Mouse (Mus musculus) forebrain, embryonic 16.5 days (tissue): ENCODE data around the gene Sh3bp5. TPM values are rescaled to one million over a fixed set of nuclear protein-coding genes. Genes with fewer than 3 reads are reported as not detected.

Experiments used
- ATAC-seq: fragments of 200-750 bp; cut with Nextera tagmentation; 2 replicates; pipeline ENCODE4 v1.8.0; 2017; ENCODE audit warnings: mild to moderate bottlenecking, moderate library complexity
- H3K27ac ChIP-seq: fragments of 300-500 bp; sonication (generic); 2 replicates; pipeline ENCODE4 v1.5.1; 2014; ENCODE audit warnings: low read length, control low read depth
- H3K27me3 ChIP-seq: fragments of 300-500 bp; sonication (generic); replicated peaks from 2 replicates; pipeline ENCODE4 v1.6.1; 2014; ENCODE audit warnings: low read length; ENCODE audit not compliant: control insufficient read depth, insufficient read depth
- H3K36me3 ChIP-seq: fragments of 300-500 bp; sonication (generic); 2 replicates; pipeline ENCODE4 v1.6.1; 2014; ENCODE audit not compliant: control insufficient read depth, insufficient read depth
- H3K4me1 ChIP-seq: fragments of 300-500 bp; sonication (generic); replicated peaks from 2 replicates; pipeline ENCODE4 v1.6.1; 2014; ENCODE audit warnings: low read length; ENCODE audit not compliant: control insufficient read depth, insufficient read depth
- H3K4me2 ChIP-seq: fragments of 300-500 bp; sonication (generic); 2 replicates; pipeline ENCODE4 v1.6.1; 2014; ENCODE audit warnings: mild to moderate bottlenecking, low read length, control low read depth
- H3K4me3 ChIP-seq: fragments of 300-500 bp; sonication (generic); replicated peaks from 2 replicates; pipeline ENCODE4 v1.5.1; 2014; ENCODE audit warnings: mild to moderate bottlenecking, low read length, control low read depth
- H3K9ac ChIP-seq: fragments of 300-500 bp; sonication (generic); replicated peaks from 2 replicates; pipeline ENCODE4 v1.6.1; 2014; ENCODE audit warnings: low read depth, low read length, control low read depth
- H3K9me3 ChIP-seq: fragments of 300-500 bp; sonication (generic); 2 replicates; pipeline ENCODE4 v1.6.1; 2016; ENCODE audit warnings: low read length; ENCODE audit not compliant: control insufficient read depth
- WGBS: fragments of 180-500 bp; shearing (Covaris S2); extraction: QIAGEN DNeasy Blood & Tissue Kit; methylation state at CpG from one replicate; pipeline ENCODE4 v1.1.7; 2014; 5-methylcytosine and 5-hydroxymethylcytosine counted together
- polyA plus RNA-seq: library from polyadenylated mRNA; unstranded; fragments of >200 nt; fragmentation: Nextera tagmentation; extraction: Ambion mirVana; gene quantifications from 2 replicates; pipeline ENCODE4 v1.2.1, GENCODE M21; 2015

Sh3bp5 gene
- polyA plus RNA-seq, 1 experiment from 2014 or later: 128 TPM

DNA sequence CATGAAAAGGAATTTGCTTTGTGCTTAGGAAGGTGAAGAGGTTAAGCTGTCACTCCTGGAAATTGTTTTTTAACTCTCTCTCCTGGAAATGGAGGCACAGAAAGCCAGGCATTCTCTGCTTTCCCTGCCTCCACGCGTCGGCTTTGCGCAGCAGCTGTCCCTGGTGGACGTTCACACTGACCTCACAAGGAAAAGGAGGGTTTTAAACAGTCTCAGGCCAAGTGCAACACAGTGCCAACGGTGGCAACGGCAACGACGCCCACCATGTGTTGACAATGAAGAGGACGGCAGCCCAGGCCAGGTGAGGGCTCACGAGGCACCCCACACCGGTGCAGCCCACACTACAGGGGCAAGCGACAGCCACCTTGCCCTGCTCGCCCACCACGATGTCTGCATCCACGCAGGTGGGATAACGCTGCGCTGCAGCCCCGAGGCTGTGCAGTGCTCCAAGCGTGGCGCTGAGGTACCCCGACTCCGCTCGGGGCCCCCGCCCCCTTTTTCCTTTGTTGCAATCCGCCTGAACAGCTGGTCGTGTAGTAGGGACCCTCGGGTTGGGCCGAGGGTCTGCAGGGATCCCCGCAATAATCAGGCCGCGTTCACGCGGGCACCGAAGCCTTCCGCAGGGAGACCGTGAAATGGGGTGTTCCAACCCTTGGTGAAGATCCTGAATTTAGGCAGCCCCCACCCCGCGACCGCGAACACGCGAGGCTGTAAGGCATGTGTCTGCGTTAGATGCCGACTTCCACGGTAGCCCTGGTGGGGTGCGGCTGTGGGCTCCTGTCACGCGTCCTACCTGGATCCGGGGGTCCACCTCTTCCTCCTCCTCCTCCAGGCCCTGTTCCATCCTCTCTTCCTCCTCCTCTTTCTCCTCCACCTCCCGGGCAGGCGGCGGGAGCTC, 611 bp downstream of the Sh3bp5 start:
- Histone ChIP-seq H3K4me3 (peak overlapping the region; percentile 82), H3K27ac (peak overlapping the region; percentile 94), H3K27me3 (no peaks in the 10 kb centered on the region), H3K9me3 (no peaks in the 10 kb centered on the region), H3K9ac (peak overlapping the region; percentile 94), H3K4me1 (peaks cover 28% of the 10 kb centered on the region), H3K4me2 (peak overlapping the region; percentile 58), H3K36me3 (no peaks in the 10 kb centered on the region; the same call in 1 of the 2 replicates)
- under 1% methylated on average over 53 of the region's 53 CpGs for WGBS
- peak; percentile 67 for ATAC-seq

- no peak overlapping the region for H3K27ac ChIP-seq
- peak overlapping the region; percentile 58 for H3K4me2 ChIP-seq
- H3K4me1 ChIP-seq: peaks cover 28% of the 10 kb centered on the region
- H3K9me3 ChIP-seq: no peaks in the 10 kb centered on the region
- H3K4me3 ChIP-seq: peak overlapping the region; percentile 82
- 62% methylated on average over 5 of the region's 5 CpGs for WGBS
- no peak for ATAC-seq
- H3K9ac ChIP-seq: peak overlapping the region; percentile 36; the same call in 1 of the 2 replicates
- no peaks in the 10 kb centered on the region for H3K27me3 ChIP-seq
- peaks cover 3% of the 10 kb centered on the region for H3K36me3 ChIP-seq
Measured at GRCm38 (mm10) chr14:31434426-31434825, 1.5 kb downstream of the Sh3bp5 start.

GRCm38 (mm10) chr14:31433851-31434360, 2.0 kb downstream of the Sh3bp5 start:
- Histone ChIP-seq H3K4me3 (peak overlapping the region; percentile 82), H3K4me2 (peak overlapping the region; percentile 58), H3K27ac (no peak overlapping the region), H3K9ac (0 out of 2 replicates have a peak overlapping the region, but pooled peaks have one; percentile 36), H3K9me3 (no peaks in the 10 kb centered on the region), H3K36me3 (peaks cover 3% of the 10 kb centered on the region), H3K4me1 (peaks cover 32% of the 10 kb centered on the region), H3K27me3 (no peaks in the 10 kb centered on the region)
- ATAC-seq: no peak
- 45% methylated on average over 7 of the region's 7 CpGs for WGBS

- Histone ChIP-seq H3K9me3 (no peaks in the 10 kb centered on the region), H3K9ac (no peak overlapping the region), H3K36me3 (peaks cover 3% of the 10 kb centered on the region), H3K4me3 (no peak overlapping the region), H3K27me3 (no peaks in the 10 kb centered on the region), H3K4me1 (peaks cover 39% of the 10 kb centered on the region), H3K4me2 (no peak overlapping the region), H3K27ac (no peak overlapping the region)
- no peak for ATAC-seq
- 76% methylated on average over 5 of the region's 5 CpGs for WGBS
Measured at GRCm38 (mm10) chr14:31433126-31433525, 2.8 kb downstream of the Sh3bp5 start.

DNA sequence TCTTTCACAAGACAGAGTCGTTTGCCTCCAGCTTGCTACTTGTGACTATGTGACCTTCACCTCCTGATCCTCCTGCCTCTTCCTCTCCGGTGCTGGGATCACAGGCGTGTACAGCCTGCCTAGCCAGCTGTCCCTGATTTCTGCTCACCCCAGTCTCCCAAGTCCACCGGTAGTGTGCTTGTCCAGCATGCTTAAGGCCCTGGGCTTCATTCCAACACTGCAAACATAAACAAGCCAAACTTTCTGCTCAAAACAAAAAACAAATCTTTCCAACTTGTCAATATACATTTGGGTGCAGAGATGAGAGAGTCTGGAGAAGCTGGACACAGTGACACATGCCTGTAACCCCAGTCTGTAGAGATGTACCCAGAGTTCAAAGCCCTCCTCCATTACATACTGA, 3.5 kb downstream of the Sh3bp5 start:
- ATAC-seq: no peak
- peaks cover 3% of the 10 kb centered on the region for H3K36me3 ChIP-seq
- no peak overlapping the region for H3K27ac ChIP-seq
- WGBS: 78% methylated on average over 4 of the region's 4 CpGs
- H3K9me3 ChIP-seq: no peaks in the 10 kb centered on the region
- no peak overlapping the region for H3K9ac ChIP-seq
- H3K4me1 ChIP-seq: peaks cover 40% of the 10 kb centered on the region
- no peak overlapping the region for H3K4me3 ChIP-seq
- H3K27me3 ChIP-seq: no peaks in the 10 kb centered on the region
- no peak overlapping the region for H3K4me2 ChIP-seq

GRCm38 (mm10) chr14:31431789-31432330, 4.0 kb downstream of the Sh3bp5 start:
- no peak for ATAC-seq
- Histone ChIP-seq H3K27ac (no peak overlapping the region), H3K36me3 (peaks cover 3% of the 10 kb centered on the region), H3K4me3 (no peak overlapping the region), H3K4me2 (no peak overlapping the region), H3K4me1 (peaks cover 40% of the 10 kb centered on the region), H3K9me3 (no peaks in the 10 kb centered on the region), H3K9ac (no peak overlapping the region), H3K27me3 (no peaks in the 10 kb centered on the region)
- 99% methylated on average over 3 of the region's 3 CpGs for WGBS

DNA sequence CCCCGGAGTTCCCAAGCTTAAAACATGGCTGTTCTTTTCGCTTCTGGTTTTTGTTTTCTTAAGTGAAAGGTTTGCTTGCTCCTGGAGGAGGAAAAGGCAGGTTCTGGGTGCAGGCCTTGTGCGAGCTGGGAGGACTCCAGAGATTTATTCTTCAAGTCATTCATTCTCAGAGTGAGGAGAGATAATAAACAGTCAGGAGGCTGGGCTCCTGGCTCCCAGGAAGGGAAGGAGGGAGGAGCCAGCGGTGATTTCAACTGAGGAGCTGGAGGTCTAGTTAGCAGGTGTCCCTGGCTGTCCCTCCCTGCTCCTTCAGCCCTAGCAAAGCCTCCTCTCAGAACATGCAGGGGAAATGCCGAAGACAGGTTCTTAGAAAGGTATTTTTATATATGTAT, 6.9 kb downstream of the Sh3bp5 start:
- peaks cover 6% of the 10 kb centered on the region for H3K36me3 ChIP-seq
- no peak overlapping the region for H3K9ac ChIP-seq
- H3K4me2 ChIP-seq: no peak overlapping the region
- no peak for ATAC-seq
- H3K27ac ChIP-seq: peak overlapping the region; percentile 46; the same call in 1 of the 2 replicates
- no peaks in the 10 kb centered on the region for H3K9me3 ChIP-seq
- H3K4me1 ChIP-seq: peaks cover 30% of the 10 kb centered on the region
- H3K27me3 ChIP-seq: no peaks in the 10 kb centered on the region
- WGBS: 53% methylated on average over 5 of the region's 5 CpGs
- H3K4me3 ChIP-seq: no peak overlapping the region

DNA sequence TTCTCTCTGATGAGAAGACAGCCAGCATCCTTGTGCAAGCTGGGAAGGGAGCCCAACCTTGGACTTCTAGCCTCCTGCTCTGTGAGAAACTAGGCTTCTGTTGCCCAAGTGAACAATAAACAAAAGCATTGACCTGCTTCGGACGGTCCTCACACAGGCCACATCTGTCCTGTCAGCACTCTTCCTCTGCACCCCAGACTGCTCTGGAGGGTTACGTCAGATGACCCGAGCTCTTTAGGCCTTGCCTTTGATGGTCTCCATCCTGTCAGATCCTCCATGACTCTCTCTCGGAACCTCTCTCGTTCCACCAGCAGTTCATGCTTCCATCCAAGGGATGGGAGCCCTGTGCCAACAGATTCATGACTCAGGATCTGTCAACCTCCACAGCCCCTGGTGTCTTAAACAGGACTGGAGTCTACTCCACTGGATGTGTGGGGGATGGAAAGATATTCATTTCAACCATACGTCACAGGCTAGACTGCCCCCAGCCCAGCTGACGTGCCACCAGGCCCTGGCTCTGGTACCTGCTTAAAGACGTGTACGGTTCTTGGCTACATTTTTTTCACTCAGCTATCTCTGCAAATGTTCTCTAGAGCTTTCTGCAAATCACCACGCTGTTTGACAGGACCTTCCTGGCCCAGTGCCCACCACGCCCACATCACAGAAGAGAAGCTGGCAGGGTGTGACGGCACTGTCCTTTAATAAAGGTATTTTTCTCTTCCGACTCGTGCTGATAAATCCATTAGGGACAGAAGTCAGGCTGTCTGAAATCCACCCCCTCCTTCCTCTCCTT, 7.5 kb downstream of the Sh3bp5 start:
- H3K27ac ChIP-seq: peak overlapping the region; percentile 46
- H3K4me2 ChIP-seq: no peak overlapping the region
- whole genome bisulfite sequencing: 62% methylated on average over 15 of the region's 15 CpGs
- H3K27me3 ChIP-seq: no peaks in the 10 kb centered on the region
- no peaks in the 10 kb centered on the region for H3K9me3 ChIP-seq
- peak; percentile 47; the same call in 1 of the 2 replicates for ATAC-seq
- no peak overlapping the region for H3K9ac ChIP-seq
- no peak overlapping the region for H3K4me3 ChIP-seq
- H3K36me3 ChIP-seq: peaks cover 6% of the 10 kb centered on the region
- peaks cover 28% of the 10 kb centered on the region for H3K4me1 ChIP-seq
